Mouse (Mus musculus): ENCODE results near the gene Myl10.

GRCm38 (mm10) chr5:136664497-136664896, 28.4 kb upstream of the Myl10 start:
- TF ChIP-seq CTCF (IDR thresholded peaks at IDR 0.05; ENCODE audit: borderline replicate concordance, extremely low read depth, insufficient read depth, insufficient read length) (peak; percentile 88), POLR2A (IDR thresholded peaks at IDR 0.05; ENCODE audit: borderline replicate concordance, extremely low read depth, insufficient read depth, insufficient read length, poor library complexity, severe bottlenecking) (no peak)
